Mouse (Mus musculus) megakaryocyte-erythroid progenitor cell, adult 5 weeks (primary cell): ENCODE measurements around the gene Uba1. TPM values are rescaled to one million over a fixed set of nuclear protein-coding genes. Genes with fewer than 3 reads are reported as not detected.

Experiments
- polyA plus RNA-seq: library from polyadenylated mRNA; stranded (reverse); fragments of >175 nt; gene quantifications from 2 replicates; pipeline ENCODE4 v1.2.3, GENCODE M21; 2012

The Uba1 gene
- polyA plus RNA-seq = 197 and 210 TPM in 2 replicates

DNA sequence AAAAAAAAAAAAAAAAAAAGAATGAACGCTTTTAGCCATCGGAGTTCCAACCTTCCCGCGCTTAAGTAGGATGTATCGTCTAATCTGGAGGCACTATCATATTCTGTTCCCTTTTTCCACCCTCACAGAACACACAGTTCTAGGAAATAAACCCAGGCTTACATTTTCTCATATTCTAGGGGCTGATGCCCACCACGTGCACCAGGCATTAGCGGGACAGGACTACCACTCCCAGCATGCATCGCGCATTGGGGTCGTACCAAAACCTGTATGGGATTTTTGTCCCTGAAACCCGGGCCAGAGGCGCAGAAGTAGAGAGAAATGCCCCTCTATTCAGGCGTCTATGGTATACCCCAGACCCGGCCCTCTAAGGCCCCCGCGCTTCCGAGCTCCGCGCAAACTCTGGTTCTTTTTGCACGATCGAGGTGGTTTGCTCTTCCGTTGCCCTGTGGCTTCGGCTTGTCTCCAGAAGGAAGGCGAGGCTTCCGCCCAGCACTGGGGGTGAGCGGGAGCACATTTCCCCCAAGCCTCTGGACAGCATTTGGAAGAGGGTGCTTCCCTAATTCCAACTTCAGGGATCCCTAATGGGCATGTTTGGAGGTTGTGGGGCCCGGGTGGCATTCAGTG lies at the start of gene Uba1:
Gene Uba1, plus strand, starts transcription at position 301 of the 627 bp plus-strand sequence.

DNA sequence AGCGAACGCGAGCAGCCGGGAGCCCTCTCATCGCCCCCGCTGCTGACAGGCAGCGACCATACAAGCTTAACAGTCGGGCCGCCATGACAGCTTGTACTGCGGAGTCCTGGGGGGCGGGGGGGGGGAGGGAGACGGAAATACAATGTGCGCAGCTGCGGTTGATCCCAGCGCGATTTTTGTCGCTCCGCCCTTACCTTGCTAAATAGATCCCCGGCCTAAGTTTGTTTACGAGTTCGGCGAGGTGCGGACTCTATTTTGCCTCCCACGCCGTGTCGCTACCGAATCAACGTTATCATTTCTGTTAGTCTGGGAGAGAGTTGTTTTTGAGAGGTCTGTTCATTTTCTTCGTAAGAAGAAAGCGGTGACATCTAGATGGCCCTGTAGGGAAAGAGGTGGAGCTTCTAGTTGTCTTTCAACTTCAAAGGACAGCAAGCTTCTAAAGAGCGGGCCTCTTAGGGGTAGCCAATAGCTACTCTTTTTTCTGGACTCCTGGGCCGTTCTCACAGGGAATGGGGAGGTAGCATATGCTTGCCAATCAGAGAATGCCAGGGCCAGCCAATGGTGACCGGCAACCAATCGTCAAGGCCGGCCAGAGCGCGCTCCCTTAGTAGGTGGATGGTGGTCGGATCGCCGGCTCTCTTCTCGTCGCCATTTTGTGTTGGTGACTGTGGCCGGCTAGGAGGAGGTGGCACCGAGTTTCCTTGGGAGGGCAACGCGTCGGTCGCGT lies 40.8 kb upstream of the Uba1 start, which contains the start of the genes Rbm10 and Ndufb11:
Gene Rbm10, plus strand, starts transcription at position 328 of the 727 bp plus-strand sequence.
Gene Ndufb11, minus strand, starts transcription at position 444 of the 727 bp plus-strand sequence.

DNA sequence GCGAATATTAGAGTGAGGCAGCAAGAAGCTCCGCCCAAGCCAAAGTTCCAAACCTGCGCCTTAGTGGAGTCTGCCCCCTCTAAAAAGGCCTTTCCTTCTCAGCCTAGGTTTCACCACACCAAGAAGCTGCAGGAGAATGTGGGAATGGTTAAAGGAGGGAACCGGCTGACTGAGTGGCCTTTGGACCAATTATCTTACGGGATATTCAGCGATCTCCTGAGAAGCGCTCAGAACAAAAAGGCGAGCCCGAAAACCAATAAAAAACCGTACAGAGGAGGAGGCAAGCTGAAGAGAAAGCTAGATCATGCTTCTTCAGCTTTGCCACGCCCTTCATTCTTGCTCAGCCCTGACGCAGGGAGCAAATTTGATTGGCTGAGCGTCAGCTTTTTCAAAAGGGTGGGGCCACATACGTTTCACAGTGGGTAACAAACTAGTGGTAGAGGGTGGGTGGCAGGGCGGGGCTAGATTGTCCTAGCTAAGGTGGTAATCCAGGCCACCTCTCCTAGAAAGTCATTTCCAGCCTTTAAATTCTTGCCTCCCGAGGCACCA lies 29.5 kb downstream of the Uba1 start, which contains the start of gene Cdk16:
Gene Cdk16, plus strand, starts transcription at position 436 of the 549 bp plus-strand sequence.

DNA sequence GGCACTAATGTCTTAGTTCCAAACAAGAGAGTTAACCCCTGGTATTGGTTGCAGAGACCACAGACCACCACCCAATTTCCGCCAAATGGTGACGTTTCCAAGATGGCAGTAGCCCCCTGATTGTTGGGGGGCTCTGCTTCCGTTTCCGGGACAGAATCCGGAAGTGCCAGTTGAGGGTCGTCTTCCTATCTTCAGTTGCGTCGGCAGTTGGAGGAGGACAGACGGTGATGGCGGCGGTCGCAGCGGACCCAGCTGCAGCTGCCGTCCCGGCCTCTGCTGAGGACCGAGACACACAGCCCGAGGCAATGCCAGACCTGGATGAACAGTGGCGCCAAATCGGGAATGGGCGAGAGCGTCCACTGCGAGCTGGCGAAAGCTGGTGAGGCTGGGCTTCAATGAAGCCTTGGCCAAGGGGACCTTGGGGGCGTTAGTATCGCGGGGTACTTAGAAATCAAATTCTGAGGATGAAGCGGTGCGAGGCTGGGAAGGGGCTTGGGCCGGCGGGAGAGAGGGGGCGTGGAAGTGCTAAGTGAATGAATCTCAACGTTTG lies 45.7 kb downstream of the Uba1 start, which contains the start of gene Usp11:
Gene Usp11, plus strand, starts transcription at position 166 of the 550 bp plus-strand sequence.

Other genes with a start within 250 kb of the Uba1 start
- 0.31 and 0.55 TPM in 2 replicates for gene Jade3, start 232.6 kb upstream of the Uba1 start, polyA plus RNA-seq
- not detected in 2 replicates for gene Rgn, start 108.5 kb upstream of the Uba1 start, polyA plus RNA-seq
- 72.3 and 72.5 TPM in 2 replicates for gene Rbm10, start 40.8 kb upstream of the Uba1 start, polyA plus RNA-seq
- gene Ndufb11, start 40.7 kb upstream of the Uba1 start, polyA plus RNA-seq = 702 and 766 TPM in 2 replicates
- gene Cdk16, start 29.6 kb downstream of the Uba1 start, polyA plus RNA-seq = 54.5 and 62.9 TPM in 2 replicates
- 12.1 and 18.9 TPM in 2 replicates for gene Usp11, start 45.6 kb downstream of the Uba1 start, polyA plus RNA-seq
- 38.8 and 52.9 TPM in 2 replicates for gene Araf, start 139.5 kb downstream of the Uba1 start, polyA plus RNA-seq
- gene Timp1, start 211.8 kb downstream of the Uba1 start, polyA plus RNA-seq = not detected in 2 replicates